Mouse (Mus musculus) B cell, adult (primary cell): ENCODE results near the gene Thbs1. TPM values are rescaled to one million over a fixed set of nuclear protein-coding genes. Genes with fewer than 3 reads are reported as not detected.

Experiments
- total RNA-seq: library from RNA; stranded (reverse); gene quantifications from 4 replicates; pipeline ENCODE4 v1.2.4, GENCODE M21; 2023; ENCODE audit not compliant: inconsistent age

Gene Thbs1
- total RNA-seq: 0.57 to 0.96 TPM (median 0.68 TPM) in 4 replicates

GRCm38 (mm10) chr2:118111488-118112131, at the start of gene Thbs1:
Gene Thbs1 (plus strand): TSS chr2:118111876.

Other genes starting within 250 kb of the Thbs1 start
- gene Fsip1, start 145.1 kb downstream of the Thbs1 start, total RNA-seq: 1.9 to 4.2 TPM (median 2.3 TPM) in 4 replicates